Mouse (Mus musculus) kidney, postnatal 36 days (tissue): ENCODE measurements around the gene Ktn1.

Experiments used
- DNase-seq, 2 experiments: peaks; one replicate each; pipeline ENCODE4 v3.0.0; 2021 to 2022; ENCODE audit warnings: mixed read lengths in 2 of 2

Ktn1 gene

DNA sequence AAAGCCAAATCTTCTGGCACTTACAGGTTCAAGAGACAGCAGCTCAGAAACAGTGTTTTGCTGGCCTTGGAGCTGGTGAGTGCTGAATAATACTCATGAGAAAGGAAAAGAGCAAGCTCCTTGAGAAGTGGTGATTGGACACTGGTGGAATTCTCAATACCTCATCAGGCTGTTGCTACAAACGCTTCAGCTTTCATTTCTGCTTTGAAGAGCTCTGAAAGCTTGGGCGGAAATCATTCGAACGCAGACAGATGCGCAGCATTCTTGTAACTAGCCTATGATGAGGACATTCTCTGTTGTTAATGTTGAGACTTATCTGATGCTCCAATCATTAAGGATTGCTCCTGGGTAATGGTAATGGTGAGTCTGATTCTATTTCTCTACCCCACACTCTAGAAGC is at the start of gene Ktn1:
Gene Ktn1, plus strand, starts transcription at position 231 of the 400 bp plus-strand sequence.
- DNase-seq = no peak

DNA sequence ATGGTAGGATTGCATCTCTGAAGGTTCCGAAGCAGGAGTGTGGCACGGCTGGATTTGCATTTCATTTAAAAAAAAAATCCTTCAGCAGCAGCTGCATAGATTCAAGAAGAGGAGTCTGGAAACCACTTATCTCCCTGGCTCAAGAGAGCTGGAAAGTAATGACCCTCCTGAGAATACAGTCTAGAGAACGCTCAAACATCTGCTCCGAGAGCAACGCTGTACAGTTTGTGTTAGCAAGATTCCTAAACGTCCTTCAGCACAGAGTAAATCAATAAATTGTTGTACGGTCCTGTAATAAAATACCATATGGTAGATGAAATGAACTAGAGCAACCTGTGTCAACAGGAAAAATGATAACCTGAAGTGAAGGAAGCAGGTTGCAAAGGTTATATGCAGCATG is 35.0 kb upstream of the Ktn1 start:
- DNase-seq = no peak

DNA sequence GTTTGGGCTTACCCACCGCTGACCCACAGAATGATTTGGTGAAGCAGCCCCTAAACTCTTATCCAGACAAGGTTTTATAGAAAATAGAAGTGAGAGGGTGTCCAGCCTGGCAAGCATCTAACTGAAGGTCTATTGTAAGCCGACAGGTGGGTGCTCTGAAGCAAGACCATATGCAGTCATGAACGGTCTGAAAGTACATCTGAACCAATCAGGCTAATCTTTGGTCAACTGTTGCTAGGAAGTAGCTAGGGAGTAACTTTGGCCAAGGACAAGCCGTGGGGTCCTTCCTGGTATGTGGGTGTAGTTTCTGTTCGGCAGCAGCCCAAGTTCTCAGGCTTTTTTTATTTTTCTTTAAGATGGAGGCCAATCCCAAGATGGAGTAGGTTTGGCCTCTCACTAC is 29.4 kb upstream of the Ktn1 start:
- no peak for DNase-seq

DNA sequence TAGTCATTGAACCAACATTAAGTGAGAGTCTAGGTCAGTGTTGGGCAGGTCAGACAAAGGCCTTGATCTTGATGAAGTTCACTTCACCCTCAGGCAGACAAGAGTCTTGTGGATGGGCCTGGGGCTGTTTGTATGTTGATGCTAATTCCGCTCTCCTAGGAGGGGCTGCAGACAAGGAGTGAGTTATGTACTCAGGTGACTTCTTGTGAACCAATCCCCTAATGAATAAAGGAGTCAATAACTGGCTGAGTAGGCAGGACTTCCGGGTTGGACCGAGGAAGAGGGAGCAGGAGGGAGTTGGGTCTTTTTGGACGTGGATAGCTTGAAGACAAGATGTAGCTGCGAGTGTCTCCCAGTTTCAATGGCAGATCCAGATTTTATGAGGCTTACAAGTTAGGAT is 26.3 kb upstream of the Ktn1 start:
- DNase-seq = no peak

DNA sequence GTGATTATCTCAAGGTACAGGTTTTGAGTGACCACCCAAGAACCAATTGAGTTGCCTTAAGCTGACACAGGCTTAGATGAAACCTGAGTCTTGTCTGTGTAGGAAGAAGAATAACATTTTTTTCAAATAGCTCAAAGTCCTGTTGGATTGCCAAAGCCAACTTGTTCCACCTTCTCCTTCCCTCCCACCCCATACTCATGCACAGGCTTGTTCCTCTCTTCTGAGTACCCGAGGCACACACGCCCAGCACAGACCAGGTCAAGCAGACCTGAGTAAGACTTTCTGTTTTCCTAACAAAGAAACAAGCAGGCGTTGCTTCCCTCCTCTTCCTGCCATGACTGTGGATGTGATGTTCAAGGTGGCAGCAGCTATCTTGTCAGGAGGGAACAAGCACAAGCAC is 23.4 kb upstream of the Ktn1 start:
- no peak for DNase-seq

DNA sequence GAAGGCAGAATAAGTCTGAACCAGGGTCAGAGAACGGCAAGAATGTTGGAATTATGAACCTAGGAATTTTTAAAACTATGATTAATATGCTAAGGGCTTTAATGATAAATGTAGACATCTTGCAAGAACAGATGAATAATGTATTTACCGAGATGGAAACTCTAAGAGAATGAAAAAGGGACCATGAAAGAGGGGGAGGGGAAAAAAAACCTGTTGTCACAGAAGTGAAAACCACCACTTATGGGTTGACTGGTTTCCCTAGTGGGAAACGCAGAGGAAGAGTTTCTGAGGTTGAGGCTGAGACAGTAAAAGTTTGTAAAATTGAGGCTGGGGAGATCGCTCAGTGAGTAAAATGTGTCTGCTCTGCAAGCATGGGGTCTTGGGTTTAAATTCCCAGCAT is 22.1 kb upstream of the Ktn1 start:
- no peak for DNase-seq

DNA sequence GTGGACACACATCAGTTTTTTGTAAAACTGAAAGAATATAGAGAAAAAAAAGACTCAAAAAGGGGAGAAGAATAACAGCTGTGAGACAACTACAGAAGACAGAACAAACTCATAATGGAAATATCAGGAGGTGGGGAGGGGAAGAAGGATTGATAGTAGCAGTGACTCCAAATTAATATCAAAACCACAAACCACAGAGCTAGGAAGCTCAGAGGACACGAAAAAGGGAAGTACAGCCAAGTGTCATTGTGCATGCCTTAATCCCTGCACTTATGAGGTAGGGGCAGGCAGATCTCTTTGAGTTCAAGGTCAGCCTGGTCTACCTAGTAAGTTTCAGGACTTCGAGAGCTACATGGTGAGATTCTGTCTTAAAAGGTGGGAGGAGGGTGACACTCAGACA is 21.4 kb upstream of the Ktn1 start:
- no peak for DNase-seq

DNA sequence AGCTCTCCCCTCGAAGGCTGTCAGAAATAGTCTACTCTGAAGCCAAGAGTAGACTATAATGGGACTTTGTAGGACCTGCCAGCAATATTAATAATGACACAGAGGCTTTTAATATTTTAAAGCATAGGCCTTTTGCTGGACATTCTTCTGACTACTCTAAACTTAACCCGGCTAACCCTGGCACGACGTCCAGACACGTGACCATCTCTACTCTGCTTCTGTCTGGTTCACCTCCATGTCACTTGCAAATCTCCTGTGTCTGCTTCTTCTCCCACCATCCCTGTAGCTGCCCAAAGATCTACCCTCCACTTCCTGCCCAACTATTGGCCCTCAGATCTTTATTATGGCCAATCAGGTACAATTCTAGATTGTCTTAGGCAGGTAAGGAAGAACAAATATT is 20.9 kb upstream of the Ktn1 start:
- DNase-seq = no peak

DNA sequence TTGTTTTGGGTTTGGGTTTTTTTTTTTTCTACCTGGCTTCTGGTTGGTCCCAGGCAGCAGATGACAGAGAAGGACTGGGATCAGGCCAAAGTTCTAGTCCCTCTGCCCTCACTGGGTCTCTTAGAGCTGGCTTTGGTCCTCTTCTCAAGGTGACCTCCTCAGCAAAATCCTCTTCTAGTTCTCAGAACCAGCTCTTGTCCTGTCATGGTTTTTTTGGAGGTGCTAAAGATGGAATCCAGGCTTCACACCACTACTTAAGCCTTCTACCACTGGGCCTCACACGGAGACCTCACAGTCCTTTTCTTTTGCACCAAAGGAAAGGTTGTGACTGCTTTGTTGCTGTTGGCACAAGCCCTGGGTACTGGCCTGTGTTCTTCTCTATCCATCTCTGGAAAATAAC is 15.8 kb upstream of the Ktn1 start:
- DNase-seq = no peak

DNA sequence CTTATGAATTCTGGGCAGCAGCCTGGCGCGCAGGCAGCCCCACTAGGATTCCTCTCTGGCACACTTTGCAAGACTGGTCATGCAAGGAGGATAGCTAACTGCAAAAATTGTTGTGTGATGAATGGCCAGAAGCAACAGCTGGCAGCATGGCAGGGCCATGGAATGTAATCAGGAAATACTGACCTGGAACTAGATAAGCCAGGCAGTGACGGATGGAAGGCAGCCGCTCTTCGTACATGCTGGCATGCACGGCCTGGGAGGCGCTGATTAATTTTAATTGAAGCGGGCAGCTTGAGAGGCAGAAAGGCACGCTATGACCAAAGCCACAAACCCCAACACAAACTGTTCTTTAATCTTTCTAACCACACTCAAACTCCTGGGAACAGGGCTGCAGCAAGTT is 13.8 kb upstream of the Ktn1 start:
- DNase-seq = peak; percentile 18 to 32

DNA sequence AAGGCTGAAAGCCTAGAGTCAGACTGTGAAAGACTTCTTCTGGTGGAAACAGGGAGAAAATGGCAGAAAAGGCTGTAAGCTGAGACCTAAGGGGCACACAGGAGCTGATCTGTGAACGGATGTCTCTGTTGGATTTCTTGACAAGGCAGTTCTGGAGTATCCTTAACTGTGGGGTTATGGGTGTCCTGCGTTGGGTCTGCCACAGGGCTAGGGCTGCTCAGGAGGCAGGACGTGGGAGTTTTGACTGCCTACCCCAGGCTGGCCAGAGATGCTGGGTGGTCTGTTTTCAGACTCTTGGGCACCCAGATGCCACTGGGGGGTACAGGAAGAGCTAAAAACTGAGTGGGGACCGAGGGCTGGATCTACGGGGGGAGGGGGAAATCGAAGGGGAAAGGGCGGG is 13.4 kb upstream of the Ktn1 start:
- DNase-seq = no peak

DNA sequence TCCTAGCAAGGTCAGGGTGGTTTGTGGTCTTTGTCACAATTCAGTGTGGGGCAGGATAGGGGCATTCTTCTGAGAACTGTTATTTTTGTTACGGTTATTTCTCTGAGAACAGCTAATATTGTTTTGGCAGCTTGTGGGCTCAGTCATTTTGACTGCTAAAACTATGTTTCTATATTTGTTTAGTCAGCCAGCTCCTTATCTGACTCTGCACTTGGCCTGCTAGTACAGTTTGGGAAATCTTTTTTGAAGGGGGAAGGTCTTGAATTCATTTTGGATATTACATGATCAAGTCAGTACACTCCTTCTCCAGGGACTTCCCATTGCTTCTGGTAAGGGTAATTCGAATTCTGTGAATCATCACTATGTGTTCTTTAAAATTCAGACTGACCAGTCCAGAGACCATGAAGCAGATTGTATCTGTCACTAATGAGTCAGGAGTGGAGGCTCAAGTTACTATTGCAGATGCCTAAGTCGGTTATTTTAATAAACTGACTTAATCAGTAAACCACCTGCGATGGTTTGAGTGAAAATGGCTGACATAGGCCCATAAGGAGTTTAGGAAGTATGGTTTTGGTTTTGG is 9.8 kb upstream of the Ktn1 start:
- DNase-seq = no peak

DNA sequence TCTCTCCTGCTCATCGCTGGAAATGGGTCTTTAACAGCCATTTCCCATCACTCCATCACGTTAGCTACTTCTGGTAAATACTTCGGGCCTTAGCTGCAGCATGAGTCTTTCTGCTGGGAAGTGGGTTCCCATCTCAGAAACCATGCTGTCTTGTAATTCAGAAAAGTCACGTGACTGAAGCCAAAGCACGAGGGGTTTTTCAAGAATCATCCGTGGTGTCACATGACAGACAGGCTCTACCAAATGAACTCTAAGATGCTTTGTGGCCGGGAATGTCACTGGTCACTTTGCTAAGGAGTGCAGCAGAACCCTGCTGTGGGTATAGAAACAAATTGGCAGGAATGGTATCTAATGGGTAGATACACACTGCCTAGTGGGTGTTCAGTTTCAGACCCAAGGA is 2.6 kb upstream of the Ktn1 start:
- no peak for DNase-seq

DNA sequence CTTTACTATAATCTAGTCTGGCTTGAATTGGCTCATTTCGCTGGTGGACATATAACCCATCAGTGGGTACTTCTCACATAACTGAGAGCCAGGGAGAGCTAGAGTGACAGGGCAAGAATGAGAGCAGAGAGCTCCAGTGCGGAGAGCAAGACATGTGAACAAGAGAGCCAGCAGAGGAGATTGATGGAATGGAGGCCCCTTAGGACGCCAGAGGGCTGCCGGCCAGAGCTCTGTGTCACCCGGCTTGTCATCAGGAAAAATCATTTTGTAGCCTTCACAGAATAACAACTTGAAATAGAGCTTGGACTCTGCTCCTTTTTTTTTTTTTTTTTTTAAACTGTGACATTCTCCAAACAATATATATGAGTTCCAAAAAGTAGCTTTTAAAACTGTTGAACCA is 2.0 kb upstream of the Ktn1 start:
- DNase-seq = no peak

DNA sequence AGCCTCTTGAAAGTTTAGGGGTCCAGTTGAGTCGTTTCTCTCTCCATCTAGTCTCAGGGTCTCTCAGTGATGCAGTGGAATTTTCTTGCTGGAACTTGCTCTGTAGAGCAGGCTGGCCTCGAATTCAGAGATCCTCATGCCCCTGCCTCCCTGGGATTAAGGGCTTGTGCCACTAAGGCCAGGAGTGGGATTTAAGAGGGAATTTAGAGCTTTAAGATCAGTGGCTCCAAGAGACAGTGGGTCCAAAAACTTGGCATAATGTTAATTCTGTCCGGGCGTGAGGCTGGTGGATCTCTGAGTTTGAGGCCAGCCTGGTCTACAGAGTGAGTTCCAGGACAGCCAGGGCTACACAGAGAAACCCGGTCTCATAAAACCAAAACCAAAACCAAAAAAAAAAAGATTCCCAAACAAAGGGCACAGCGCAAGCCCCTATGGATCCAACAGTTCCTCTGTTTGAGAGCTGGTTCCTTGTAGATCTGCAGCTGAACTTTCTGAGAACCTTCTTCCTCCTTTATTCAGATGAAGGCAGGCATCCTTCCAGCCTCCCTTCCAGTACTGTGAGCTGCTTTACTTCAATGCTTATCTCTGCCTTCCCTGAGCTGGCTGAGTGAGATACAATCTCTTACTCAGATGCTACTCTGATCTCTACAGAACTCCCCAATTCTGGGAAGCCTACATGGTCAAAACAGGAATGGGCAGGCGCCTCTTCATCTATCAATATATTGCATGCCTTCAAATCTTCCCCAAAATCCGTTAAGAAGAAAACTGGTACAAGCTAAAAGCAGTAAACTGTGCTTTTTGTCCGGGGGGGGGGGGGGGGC is 1.3 kb upstream of the Ktn1 start:
- no peak for DNase-seq

DNA sequence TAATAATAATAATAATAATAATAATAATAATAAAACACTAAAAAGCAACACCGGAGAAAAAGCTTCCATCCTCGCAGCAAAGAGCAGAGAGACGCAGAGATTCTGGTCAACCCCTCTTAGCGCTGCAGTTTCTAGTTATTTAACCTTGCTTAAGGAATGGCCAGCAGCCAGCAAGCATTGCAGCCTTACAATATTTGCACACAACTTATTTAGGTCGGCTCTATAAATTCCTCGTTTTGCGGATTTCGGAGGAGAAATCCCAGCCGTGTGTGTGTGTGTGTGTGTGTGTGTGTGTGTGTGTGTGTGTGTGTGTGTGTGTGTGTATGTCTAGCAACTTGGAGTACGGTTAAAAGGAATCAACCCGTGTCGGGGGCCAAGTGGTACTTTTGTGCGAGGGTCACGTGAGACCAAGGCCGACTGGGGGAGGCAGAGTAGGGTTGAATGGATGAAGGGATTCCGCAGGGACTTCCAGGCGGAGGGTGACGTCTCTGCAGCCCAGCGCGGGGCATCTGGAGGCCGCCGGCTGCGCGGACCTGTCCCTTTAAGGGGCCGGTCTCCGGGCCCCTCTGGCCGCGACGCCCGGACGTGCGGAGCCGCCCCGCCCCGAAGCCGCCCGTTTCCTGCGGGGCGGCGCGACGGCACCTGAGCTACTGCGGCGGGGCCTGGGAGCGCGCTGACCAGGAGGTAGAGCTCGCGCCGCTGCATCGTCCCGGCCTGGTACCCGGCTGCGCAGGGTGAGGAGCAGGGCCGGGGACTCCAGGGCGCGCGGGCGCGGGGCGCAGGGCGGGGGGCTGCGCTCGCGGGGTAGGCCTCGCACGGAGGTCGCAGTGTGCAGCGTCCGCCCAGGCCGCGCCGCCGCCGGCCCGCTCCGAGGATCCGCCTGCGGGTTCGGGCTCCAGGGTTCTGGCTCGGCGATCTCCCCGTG is 720 bp downstream of the Ktn1 start:
- peak; percentile 85 to 92 for DNase-seq

DNA sequence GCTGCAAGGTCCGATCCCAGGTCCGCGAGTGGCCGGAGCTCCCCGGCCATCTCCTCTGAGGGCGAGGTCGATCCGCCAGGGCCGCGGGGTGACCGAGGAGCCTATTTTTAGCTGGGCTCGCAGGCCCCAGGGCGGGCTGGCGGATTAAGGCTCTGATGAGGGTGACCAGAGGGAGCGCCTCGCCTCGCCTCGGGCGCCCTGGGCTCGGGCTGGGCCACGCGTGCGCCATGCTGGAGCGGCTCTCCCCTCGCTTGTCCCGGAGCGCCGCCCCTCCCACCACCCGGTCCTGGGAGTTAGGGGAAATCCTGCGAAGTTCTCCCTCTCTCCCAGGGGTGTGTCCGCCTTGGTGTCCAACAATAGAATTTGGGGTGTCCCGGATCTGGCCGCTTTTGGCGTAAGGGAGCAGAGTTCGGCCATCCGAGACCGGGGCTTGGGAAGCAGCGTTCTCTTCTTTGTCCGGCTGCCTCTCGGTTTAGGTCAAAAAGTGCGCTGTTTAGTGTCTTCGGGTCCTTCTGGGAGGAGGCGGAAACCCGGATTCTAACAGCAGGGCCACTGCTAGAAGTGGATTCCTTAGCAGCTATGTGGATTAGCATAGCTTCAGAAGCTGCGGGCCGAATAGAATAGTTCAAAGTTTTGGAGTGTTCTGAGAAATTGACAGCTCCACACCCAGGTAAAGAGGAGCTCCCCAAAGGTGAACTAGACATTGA is 1.5 kb downstream of the Ktn1 start:
- DNase-seq = peak; percentile 51 to 77

DNA sequence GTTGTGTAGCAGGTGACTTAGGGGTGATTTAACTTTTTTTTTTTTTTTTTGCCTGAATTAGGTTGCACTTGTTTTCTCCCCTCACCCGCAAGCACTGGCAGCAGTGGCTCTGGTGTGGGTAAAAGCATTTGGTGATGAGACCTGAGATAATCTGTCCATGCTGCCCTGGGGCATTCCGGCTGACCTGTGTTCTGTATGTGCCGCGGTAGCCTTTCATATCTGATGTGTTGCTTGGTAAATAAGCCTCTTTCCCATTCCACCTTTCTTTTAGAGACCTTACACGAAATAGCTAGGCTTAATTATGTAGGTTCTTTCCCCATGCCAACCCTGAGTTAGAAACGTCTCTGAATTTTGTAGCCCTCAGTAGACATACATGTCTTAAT is 2.1 kb downstream of the Ktn1 start:
- peak in 1 of 2 experiments; percentile 6 for DNase-seq

DNA sequence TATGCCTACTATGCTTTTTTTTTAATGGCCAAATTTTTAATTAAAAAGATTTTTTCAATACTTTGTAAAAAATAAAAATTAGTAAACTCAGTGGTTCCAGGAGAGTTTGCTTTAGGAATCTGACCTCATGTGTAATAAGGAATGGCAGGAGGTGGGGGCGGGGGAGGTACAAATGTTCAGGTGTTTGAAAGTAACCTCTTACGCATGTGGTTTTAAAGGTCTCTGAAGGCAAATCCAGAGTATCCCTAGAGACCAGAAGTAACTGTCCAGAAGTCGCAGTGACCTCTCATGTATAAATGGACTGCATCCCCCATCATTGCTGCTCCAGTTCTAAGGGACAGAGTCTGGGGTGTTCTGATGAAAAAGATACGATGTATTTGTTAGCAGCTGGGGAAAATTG is 3.0 kb downstream of the Ktn1 start:
- no peak for DNase-seq

DNA sequence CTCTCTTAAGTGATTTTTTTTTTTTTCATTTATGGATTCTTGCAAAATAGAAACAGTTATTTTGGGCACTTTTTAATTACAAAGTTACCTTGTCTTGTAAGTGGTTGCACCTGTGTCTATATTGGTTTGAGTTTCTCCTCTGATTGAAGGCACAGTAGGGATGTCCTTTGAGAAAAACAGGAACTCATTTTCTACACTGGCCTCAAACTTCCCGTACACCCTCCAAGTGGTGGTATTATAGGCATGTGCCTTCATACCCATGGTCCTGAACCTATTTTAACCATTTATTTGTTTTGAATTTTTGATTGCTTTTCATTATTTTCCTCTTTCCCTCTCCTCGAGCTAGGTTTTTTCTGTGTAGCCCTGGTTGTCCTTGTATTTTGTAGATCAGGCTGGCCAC is 7.2 kb downstream of the Ktn1 start:
- DNase-seq = no peak

DNA sequence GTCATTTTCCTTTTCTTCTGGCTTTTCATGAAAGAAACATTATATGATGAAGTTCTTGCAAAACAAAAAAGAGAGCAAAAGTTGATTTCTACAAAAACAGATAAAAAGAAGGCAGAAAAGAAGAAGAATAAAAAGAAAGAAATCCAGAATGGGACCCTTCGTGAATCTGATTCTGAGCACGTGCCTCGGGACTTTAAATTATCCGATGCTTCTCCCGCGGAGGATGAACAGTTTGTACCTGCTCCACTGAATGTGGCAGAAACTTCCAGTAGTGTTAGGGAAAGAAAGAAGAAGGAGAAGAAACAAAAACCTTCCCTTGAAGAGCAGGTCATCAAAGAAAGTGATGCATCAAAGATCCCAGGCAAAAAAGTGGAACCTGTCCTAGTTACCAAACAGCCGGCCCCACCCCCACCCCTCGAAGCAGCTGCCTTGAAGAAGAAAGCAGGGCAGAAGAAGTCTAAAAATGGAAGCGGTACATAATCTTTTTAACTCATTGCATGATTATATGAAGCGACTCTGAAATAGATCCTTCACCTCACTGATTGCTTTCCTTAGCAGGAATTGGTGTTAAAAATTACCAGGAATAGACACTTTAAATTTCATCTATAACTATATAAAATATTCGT is 15.7 kb downstream of the Ktn1 start:
- no peak for DNase-seq

DNA sequence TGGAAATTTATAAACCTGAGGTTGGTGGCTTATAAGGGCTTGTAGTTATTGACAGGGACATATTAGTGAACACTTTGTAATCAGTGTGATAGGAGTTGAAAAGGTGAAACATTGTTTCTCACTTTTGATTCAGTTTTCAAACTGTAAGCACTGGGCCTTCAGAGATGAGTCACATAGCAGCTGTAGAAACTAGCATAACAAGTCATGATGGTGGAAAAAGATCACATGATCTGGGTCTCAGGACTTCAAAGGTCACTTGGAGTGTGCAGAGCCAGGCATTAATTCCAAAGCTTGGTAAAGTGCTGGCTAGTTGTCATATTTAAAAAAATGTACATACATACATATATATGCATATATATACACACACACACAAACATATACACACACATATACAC is 16.2 kb downstream of the Ktn1 start:
- DNase-seq = peak in 1 of 2 experiments; percentile 6
